Mouse (Mus musculus): ENCODE data around the gene 1700037H04Rik. TPM values are rescaled to one million over a fixed set of nuclear protein-coding genes. Genes with fewer than 3 reads are reported as not detected.

The 1700037H04Rik gene
- total RNA-seq, 1 experiment: 61.6 TPM

GRCm38 (mm10) chr2:131134381-131134780 lies 25.5 kb downstream of the 1700037H04Rik start:
- H3K4me3 ChIP-seq (ENCODE audit: insufficient read depth in 1 of 2, low read depth in 1 of 2, low read length in 2 of 2, poor library complexity in 1 of 2, severe bottlenecking in 1 of 2): no peak overlapping the region
- no peak overlapping the region for H3K9ac ChIP-seq (ENCODE audit: insufficient read depth, low read depth, low read length, poor library complexity, severe bottlenecking)
- H3K36me3 ChIP-seq (ENCODE audit: control insufficient read depth, insufficient read depth, low read length, poor library complexity, severe bottlenecking): no peaks in the 10 kb centered on the region
- no peak overlapping the region for H3K27ac ChIP-seq (ENCODE audit: insufficient read depth, low read depth, low read length, poor library complexity, severe bottlenecking)
- no peaks in the 10 kb centered on the region for H3K9me3 ChIP-seq (ENCODE audit: control insufficient read depth, insufficient read depth, low read depth, low read length)
- in situ Hi-C loops (cut with MboI; ENCODE audit: low sequenced_read_pairs in 2 of 2, unreplicated experiment in 2 of 2): no loop called here
- peaks cover 0 to 4% of the 10 kb centered on the region in 2 experiments; a peak in 1 of 4 replicates for H3K4me1 ChIP-seq (ENCODE audit: control insufficient read depth in 2 of 2, insufficient read depth in 2 of 2, low read length in 2 of 2, poor library complexity in 1 of 2)
- no peak for TF ChIP-seq HCFC1 (IDR thresholded peaks at IDR 0.05; ENCODE audit: borderline replicate concordance, insufficient read depth, low read length)
- no peak for TF ChIP-seq CHD2 (IDR thresholded peaks at IDR 0.05; ENCODE audit: low read depth, low read length)
- no peak for TF ChIP-seq ZC3H11A (IDR thresholded peaks at IDR 0.05; ENCODE audit: borderline replicate concordance, low read depth, low read length)
- no peak for TF ChIP-seq ZNF384 (IDR thresholded peaks at IDR 0.05; ENCODE audit: low read depth, low read length)
- TF ChIP-seq MAFK (IDR thresholded peaks at IDR 0.05; ENCODE audit: insufficient read depth, low read depth, low read length): no peak
- DNase-seq (ENCODE audit: low read depth, low spot score): no peak

DNA sequence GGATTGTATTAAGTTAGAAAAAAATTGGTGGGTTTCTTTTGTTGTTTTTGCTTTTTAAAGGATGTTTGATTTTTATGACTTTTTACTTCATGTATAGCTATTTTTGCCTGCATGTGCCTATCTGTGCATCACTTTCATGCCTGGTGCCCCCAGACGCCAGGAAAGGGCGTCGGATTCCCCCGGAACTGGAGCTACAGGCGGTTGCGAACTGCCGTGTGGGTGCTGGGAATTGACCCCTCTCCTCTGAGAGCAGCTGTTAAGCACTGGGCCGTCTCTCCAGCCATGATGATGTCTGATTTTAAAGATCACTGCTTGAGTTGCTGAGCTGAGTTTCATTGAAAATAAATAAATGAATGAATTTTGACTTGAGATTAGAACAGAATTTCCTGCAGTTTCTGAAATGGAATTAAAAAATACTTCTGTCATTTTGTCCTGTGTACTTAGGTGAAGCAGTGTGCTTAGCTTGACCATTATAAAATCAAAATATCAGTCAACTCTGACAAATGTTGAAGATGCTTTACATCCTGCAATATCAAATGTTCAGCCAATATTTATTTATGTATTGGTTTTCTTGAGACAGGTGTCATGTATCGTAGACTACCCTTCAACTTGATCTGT lies 26.8 kb downstream of the 1700037H04Rik start, which contains the start of gene Gm11037:
Gm11037 (plus strand) TSS at position 568 of the 618 bp plus-strand sequence.
- Histone ChIP-seq H3K4me3 (ENCODE audit: insufficient read depth in 1 of 2, low read depth in 1 of 2, low read length in 2 of 2, poor library complexity in 1 of 2, severe bottlenecking in 1 of 2) (no peak within 1 kb of the TSS), H3K27ac (ENCODE audit: insufficient read depth, low read depth, low read length, poor library complexity, severe bottlenecking) (no peak within 1 kb of the TSS), H3K36me3 (ENCODE audit: control insufficient read depth, insufficient read depth, low read length, poor library complexity, severe bottlenecking) (no peaks in the 10 kb centered on the region), H3K9me3 (ENCODE audit: control insufficient read depth, insufficient read depth, low read depth, low read length) (no peaks in the 10 kb centered on the region), H3K9ac (ENCODE audit: insufficient read depth, low read depth, low read length, poor library complexity, severe bottlenecking) (no peak within 1 kb of the TSS), H3K4me1 (ENCODE audit: control insufficient read depth in 2 of 2, insufficient read depth in 2 of 2, low read length in 2 of 2, poor library complexity in 1 of 2) (peaks cover 0 to 4% of the 10 kb centered on the region in 2 experiments; a peak in 1 of 4 replicates)
- TF ChIP-seq HCFC1 (IDR thresholded peaks at IDR 0.05; ENCODE audit: borderline replicate concordance, insufficient read depth, low read length): no peak
- TF ChIP-seq MAFK (IDR thresholded peaks at IDR 0.05; ENCODE audit: insufficient read depth, low read depth, low read length): no peak
- no peak for TF ChIP-seq ZNF384 (IDR thresholded peaks at IDR 0.05; ENCODE audit: low read depth, low read length)
- TF ChIP-seq CHD2 (IDR thresholded peaks at IDR 0.05; ENCODE audit: low read depth, low read length): no peak
- no peak for TF ChIP-seq ZC3H11A (IDR thresholded peaks at IDR 0.05; ENCODE audit: borderline replicate concordance, low read depth, low read length)
- in situ Hi-C loops (cut with MboI; ENCODE audit: low sequenced_read_pairs in 2 of 2, unreplicated experiment in 2 of 2): no loop called here
- no peak for DNase-seq (ENCODE audit: low read depth, low spot score)

DNA sequence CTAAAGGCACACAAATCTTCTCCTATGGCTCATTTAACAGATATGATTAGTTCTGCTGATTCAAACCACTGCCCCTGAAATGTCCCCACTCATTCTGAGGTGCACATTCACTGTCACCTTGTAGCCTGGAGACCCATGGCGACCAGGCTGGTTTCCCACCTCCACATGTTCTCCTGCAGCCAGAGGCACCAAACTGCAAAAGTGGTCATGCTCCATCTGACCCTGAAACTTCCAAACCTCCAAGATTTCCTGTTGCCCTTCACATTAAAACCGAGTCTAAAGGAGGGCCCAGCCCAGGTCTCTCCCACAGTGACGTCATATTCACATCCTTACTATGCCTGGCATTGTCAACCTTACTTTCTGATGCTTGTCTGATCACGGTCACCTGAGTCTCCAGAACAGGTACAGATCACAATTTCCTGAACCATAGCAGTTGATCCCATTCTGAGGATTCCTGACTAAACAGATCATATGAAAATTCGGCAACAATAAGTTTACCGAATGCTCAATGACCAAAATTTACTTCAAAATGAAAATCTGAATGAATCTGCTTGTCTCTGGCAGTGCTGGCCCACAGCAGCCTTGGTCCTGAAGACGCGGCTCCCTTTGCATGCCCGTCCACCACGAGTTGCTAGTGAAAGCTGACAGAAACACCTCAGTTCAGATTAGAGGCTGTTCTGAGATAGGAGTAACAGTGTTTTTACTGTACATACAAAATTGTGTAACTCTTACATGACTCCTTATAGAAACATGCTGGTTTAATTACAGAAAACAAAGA lies 27.6 kb downstream of the 1700037H04Rik start:
- no peak for DNase-seq (ENCODE audit: low read depth, low spot score)
- H3K27ac ChIP-seq (ENCODE audit: insufficient read depth, low read depth, low read length, poor library complexity, severe bottlenecking): no peak overlapping the region
- no peaks in the 10 kb centered on the region for H3K9me3 ChIP-seq (ENCODE audit: control insufficient read depth, insufficient read depth, low read depth, low read length)
- no peak overlapping the region for H3K4me3 ChIP-seq (ENCODE audit: insufficient read depth in 1 of 2, low read depth in 1 of 2, low read length in 2 of 2, poor library complexity in 1 of 2, severe bottlenecking in 1 of 2)
- in situ Hi-C loops (cut with MboI; ENCODE audit: low sequenced_read_pairs in 2 of 2, unreplicated experiment in 2 of 2): no loop called here
- H3K36me3 ChIP-seq (ENCODE audit: control insufficient read depth, insufficient read depth, low read length, poor library complexity, severe bottlenecking): no peaks in the 10 kb centered on the region
- H3K9ac ChIP-seq (ENCODE audit: insufficient read depth, low read depth, low read length, poor library complexity, severe bottlenecking): no peak overlapping the region
- no peak for TF ChIP-seq HCFC1 (IDR thresholded peaks at IDR 0.05; ENCODE audit: borderline replicate concordance, insufficient read depth, low read length)
- no peak for TF ChIP-seq ZC3H11A (IDR thresholded peaks at IDR 0.05; ENCODE audit: borderline replicate concordance, low read depth, low read length)
- TF ChIP-seq MAFK (IDR thresholded peaks at IDR 0.05; ENCODE audit: insufficient read depth, low read depth, low read length): no peak
- TF ChIP-seq CHD2 (IDR thresholded peaks at IDR 0.05; ENCODE audit: low read depth, low read length): no peak
- TF ChIP-seq ZNF384 (IDR thresholded peaks at IDR 0.05; ENCODE audit: low read depth, low read length): no peak
- H3K4me1 ChIP-seq (ENCODE audit: control insufficient read depth in 2 of 2, insufficient read depth in 2 of 2, low read length in 2 of 2, poor library complexity in 1 of 2): peaks cover 0 to 7% of the 10 kb centered on the region in 2 experiments; a peak in 1 of 4 replicates

DNA sequence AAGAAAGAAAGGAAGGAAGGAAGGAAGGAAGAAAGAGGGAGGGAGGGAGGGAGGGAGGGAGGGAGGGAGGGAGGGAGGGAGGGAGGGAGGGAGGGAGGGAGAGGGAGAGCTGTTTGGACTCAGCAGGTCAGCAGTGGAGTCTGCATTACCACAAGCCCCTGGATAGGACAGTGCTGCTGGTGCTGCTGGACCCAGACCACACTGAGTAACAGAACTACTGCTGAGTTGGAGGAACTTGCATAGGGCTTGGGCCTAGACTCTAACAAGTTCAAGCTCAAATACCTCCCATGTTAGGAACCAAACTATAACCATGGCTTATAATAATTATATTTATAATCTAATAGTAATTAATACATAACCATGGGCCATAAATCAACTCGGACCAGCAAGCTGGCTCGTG lies 29.0 kb downstream of the 1700037H04Rik start:
- in situ Hi-C loops (cut with MboI; ENCODE audit: low sequenced_read_pairs in 2 of 2, unreplicated experiment in 2 of 2): no loop called here
- TF ChIP-seq HCFC1 (IDR thresholded peaks at IDR 0.05; ENCODE audit: borderline replicate concordance, insufficient read depth, low read length): no peak
- no peak for TF ChIP-seq MAFK (IDR thresholded peaks at IDR 0.05; ENCODE audit: insufficient read depth, low read depth, low read length)
- TF ChIP-seq ZC3H11A (IDR thresholded peaks at IDR 0.05; ENCODE audit: borderline replicate concordance, low read depth, low read length): no peak
- TF ChIP-seq ZNF384 (IDR thresholded peaks at IDR 0.05; ENCODE audit: low read depth, low read length): no peak
- TF ChIP-seq CHD2 (IDR thresholded peaks at IDR 0.05; ENCODE audit: low read depth, low read length): no peak

More for the DNA sequence above, 29.0 kb downstream of the 1700037H04Rik start:
- peaks cover 0 to 13% of the 10 kb centered on the region in 2 experiments; a peak in 1 of 4 replicates for H3K4me1 ChIP-seq (ENCODE audit: control insufficient read depth in 2 of 2, insufficient read depth in 2 of 2, low read length in 2 of 2, poor library complexity in 1 of 2)
- H3K36me3 ChIP-seq (ENCODE audit: control insufficient read depth, insufficient read depth, low read length, poor library complexity, severe bottlenecking): no peaks in the 10 kb centered on the region
- DNase-seq (ENCODE audit: low read depth, low spot score): no peak
- no peak overlapping the region for H3K4me3 ChIP-seq (ENCODE audit: insufficient read depth in 1 of 2, low read depth in 1 of 2, low read length in 2 of 2, poor library complexity in 1 of 2, severe bottlenecking in 1 of 2)
- no peaks in the 10 kb centered on the region for H3K9me3 ChIP-seq (ENCODE audit: control insufficient read depth, insufficient read depth, low read depth, low read length)
- H3K27ac ChIP-seq (ENCODE audit: insufficient read depth, low read depth, low read length, poor library complexity, severe bottlenecking): no peak overlapping the region
- no peak overlapping the region for H3K9ac ChIP-seq (ENCODE audit: insufficient read depth, low read depth, low read length, poor library complexity, severe bottlenecking)

All from ES-E14 (cell line).